Mouse (Mus musculus): ENCODE measurements around the gene Gnb1.

The Gnb1 gene

DNA sequence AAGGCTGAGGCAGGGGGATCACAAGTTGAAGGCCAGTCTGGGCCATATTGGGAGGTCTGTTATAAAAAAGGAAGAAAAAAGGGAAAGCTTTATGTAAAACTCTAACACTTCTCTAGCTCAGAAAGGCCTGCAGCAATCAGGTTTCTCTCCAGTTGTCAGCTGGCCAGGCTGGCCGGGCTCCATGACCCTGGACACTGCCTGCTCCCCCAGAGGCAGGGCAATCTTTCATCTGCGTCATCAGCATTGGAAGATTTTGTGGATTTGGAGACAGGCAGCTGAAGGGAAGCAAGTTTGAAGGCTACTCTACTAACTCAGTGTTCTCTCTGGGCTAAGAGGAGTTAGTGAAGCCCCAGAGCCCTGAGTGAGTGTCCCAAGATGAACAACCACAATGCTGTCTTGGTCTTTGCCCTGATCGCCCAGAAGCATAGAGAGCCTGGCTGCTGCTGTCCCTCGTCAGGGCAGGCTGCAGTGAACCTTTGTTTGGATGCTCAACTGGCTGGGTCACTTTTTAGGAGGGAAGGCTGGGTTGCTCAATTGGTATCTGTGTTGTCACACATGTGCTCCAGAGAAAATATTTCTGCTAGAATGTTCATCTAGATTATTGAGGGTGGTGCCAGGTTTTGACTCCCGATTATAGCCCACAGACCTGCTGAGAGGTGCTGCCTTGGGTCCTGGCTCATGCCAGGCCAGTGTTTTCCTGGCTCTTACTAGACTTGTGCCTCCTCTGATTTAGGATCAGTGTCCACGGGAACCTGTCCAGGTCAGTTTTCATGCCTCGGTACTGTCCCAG lies 87.4 kb downstream of the Gnb1 start:
- DNase-seq, result no peak

DNA sequence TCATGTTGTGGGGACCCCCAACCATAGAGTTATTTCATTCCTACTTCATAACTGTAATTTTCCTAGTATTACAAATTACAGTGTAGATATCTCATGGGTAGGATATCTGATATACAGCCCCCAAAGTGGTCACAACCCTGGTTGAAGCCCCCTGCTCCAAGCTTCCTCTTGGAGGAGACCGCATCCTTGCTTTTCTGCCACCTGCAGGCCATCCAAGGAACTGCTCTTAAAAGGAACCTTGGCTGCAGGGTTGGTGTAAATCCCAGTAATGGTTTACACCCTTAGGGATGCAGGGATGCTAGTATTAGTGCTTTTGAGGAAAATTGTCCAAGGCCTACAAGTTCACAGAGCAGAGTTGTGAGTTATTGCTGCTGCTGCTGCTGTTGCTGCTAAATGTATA lies 89.3 kb downstream of the Gnb1 start:
- DNase-seq, result peak; percentile 63 to 69

DNA sequence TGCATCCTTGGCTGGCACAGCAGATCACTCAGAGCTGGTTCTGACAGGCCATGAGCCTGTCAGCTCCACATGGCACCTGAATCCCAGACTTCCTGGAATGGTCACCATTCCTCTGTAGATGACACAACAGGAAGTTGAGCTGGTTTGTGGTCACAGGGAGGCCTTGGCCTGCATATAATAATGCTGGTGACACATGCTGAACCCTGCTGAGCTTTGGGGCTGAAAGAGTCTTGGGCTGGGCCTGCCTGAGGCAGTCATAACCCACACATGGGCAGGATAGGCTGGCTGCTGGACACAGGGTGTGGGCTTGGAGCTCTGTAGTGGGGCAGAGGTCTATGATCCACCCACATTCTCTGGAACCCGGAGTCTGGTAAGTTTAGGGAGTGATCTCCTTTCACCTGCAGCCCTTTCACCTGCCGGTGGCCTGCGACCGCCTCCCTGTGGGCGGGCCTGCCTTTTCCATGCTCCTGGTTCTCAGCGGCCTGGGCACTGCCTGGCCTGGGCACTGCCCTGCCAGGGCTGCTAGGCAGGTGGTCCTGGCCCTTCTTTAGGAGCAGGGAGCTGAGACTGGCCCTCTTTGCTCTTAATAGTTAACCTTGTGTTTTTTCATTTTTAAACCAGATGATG lies 91.2 kb downstream of the Gnb1 start:
- DNase-seq, result no peak

DNA sequence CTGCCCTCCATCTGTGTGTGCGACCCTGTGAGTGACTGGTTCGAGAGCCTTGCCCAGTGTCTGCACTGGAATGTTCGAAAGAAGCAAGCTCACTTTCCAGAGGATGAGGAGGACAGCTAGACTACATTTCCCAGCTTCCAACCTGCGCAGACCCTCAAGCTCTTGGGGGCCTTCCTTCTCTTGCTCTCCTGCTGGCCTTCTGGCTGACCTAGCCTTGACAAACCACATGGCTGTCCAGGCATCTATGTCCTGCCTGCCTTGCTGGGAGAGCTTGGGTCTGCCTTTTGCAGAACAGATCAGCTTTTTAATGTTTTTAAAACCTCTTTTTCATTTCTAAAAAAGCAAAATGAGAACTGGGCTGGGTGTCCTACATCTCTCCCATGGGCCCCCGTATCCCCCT lies 98.2 kb downstream of the Gnb1 start:
- DNase-seq, result no peak

DNA sequence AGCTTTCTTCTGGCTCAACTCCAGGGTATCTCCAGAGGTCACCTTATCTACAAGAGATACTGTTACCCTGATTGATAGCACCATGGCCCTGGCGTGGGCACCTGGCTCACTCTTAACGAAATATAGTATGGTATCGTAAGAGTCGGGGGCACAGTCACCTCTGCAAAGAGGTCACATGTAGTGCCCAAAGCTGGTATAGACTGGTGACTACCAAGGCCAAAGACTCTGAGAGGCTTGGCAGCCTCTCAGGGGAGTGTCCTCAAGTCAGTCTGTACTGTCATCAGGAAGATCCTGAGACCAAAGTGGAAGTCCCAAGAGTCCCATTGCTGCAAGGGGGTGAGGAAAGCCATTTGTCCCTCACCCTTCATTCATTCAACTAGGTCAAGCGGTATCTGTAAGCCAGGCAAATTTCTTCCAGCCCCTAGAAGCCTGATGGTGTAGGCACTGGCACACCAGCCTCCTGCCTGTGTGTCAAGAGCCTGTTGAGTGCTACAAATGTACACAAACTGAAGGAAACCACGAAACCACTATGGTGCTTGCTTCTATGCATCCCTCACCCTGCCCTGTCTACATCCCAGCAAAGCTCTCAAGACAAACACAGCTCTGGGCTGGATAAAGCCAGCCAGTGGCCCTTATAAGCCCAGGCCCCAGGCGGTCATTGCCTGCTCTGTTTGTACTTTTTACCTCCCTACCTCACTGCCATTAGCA lies 100.0 kb downstream of the Gnb1 start:
- no peak for DNase-seq

DNA sequence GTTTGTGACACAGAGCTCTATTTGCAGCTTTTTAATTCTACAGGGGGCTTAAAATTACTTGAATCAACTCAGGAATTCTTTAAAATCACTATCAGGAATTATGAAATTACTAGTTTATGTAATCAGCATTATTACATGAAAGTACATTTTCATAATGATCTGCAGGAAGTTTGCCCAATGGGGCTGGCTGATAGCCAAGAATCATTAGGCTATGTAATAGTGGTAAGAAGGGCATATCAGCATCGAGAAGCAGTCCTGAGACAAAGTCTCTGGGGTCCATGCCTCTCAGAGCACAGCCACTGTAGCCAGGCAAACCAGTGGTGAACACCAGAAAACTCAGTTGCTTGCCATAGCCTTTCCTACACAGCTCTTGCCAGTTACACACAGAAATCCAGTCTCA lies 102.6 kb downstream of the Gnb1 start:
- DNase-seq, result no peak

- DNase-seq, result no peak
These were observed 104.6 kb downstream of the Gnb1 start for GRCm38 (mm10) chr4:155595777-155596176.

GRCm38 (mm10) chr4:155596606-155597005 lies 105.4 kb downstream of the Gnb1 start:
- DNase-seq, result no peak

DNA sequence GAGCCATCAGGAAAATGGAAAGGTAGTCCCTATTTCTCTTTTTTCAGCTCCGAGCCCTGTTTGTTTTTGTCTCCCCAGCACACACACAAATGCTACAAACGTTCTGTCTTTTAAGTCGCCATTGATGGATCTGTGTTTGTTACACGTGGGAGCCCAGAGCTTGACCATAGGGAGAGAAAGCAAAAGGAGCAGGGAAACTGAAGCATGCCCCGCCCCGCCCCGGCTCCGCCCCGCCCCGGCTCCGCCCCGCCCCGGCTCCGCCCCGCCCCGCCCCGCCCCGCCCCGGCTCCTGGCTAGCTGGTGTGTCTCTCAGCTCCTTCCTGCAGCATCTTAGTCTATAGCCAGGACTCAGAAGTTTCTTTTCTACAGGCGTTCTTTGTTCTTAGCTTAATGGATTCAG lies 107.4 kb downstream of the Gnb1 start:
- DNase-seq, result no peak

DNA sequence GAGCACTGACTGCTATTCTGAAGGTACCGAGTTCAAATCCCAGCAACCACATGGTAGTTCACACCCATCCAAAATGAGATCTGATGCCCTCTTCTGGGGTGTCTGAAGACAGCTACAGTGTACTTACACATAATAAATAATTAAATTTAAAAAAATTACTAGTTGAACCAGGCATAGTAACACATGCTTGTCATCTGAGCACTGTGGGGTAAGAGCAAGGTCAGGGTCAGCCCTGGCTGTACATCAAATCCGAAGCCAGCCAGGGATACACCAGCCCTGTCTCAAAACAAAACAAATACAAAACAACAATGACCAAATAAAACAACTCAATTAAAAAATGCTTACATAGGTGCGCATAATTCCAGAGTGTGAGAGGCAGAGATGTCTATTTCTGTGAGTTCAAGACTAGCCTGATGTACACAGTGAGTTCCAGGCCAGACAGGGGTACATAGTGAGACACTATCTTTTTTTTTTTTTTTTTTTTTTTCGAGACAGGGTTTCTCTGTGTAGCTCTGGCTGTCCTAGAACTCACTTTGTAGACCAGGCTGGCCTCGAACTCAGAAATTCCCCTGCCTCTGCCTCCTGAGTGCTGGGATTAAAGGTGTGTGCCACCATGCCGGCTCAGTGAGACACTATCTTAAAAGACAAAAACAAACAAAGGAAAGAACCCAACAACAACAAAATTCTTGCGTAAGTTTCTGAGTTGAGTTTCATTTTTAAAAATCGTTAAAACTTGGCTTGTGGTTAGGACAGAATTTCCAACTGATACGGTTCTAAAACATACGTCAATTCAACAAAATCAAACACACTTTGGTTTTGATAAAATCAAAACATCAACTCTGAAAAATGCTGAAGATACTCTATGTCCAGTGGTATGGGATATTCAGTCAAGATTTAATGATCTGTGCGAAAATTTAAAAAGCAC lies 109.0 kb downstream of the Gnb1 start:
- no peak for DNase-seq

GRCm38 (mm10) chr4:155601091-155601996 lies 110.2 kb downstream of the Gnb1 start, which contains the start of gene Slc35e2:
TSS of gene Slc35e2 (plus strand) at chr4:155601416.
- DNase-seq, result peak; percentile 95 to 96

DNA sequence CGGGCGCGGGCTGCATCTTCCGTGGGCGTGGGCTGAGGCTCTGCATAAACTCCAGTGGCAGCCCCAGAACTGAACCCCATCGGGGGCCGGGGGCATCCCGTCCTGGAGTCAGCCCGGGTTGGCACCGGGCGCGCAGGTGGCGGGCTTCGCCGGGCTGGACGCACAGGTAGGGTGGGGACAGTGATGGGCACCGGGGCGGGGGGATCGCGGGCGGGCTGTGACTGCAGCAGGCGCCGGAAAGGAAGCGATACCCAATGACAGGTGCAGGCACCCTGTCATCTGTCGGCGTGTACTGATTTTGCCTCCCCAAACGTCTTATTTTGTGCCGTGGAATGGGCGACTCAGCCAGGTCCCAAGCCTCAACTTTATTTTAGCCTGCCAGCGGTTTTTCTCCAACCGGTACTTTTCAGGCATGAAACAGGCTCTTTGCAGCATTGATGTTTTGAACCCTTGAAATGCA lies 110.9 kb downstream of the Gnb1 start:
- DNase-seq, result no peak

- DNase-seq, result no peak
These were observed 111.6 kb downstream of the Gnb1 start for GRCm38 (mm10) chr4:155602753-155603152.

- no peak for DNase-seq
These were observed 112.6 kb downstream of the Gnb1 start for GRCm38 (mm10) chr4:155603801-155604200.

DNA sequence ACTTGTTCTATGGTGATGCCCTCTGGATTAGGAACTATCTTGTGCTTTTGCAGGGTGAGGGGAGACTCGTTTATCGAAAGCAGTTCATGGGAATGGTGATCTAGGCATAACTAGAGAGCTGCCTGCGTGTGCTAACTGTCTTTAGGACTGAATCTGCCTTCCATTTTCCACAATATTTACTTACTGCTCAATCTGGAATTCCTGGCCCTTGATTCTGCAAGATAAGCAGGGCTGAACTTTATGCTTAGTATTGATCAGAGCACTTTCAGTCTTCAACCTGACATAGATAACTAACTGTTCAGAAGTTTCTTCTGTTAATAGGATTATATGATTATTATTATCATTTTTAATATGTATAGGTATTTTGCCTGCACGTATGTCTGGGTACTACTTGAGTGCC lies 114.0 kb downstream of the Gnb1 start:
- DNase-seq, result no peak

- DNase-seq, result no peak
These were observed 115.7 kb downstream of the Gnb1 start for GRCm38 (mm10) chr4:155606825-155607224.

Measured in cerebellum, postnatal 36 days (tissue).